Mouse (Mus musculus): ENCODE results near the gene Sema7a.
A peak's percentile ranks its signal among the peaks of the same experiment; 100 is the strongest.

The Sema7a gene

DNA sequence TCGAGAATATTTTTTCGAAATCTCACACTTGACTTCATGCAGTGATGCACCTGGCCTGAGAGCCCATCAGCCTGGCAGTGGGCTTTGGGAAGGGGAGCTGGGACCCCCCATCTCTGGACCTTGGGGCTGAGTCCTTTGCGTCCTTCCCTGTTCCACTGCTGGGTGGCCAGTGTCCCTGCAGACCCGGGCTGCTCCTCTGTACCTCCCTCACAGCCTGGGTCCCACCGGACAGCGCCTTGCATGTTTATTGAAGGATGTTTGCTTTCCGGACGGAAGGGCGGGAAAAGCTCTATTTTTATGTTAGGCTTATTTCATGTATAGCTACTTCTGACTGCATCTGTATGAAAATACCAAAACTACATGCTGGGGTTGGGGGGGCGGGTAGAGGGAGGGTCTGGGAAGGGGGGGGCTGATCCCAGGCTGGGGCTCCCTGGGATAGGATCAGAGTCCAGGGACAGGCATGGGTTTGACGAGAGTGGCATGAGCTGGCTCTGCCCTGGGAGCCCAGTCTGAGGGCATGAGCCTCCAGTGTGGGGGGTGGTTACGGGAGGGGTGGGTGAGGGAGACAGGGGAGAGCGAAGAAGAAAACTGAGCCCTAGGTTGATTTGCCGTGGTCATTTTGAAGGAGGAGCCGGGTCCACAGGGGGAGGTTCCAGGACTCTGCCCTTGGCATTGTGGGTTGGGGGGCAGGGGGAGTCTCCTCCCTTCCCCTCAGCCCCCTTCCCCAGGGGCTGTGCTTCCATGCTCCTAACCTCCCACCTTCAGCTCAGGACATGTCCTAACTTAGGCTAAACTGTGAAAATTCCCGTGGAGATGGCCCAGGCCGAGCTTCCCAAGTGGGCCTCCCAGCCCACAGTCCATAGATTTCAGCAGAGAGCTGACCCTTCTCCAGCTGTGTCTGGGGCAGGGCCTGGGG, 22.2 kb downstream of the Sema7a start:
- DNase-seq: no peak

DNA sequence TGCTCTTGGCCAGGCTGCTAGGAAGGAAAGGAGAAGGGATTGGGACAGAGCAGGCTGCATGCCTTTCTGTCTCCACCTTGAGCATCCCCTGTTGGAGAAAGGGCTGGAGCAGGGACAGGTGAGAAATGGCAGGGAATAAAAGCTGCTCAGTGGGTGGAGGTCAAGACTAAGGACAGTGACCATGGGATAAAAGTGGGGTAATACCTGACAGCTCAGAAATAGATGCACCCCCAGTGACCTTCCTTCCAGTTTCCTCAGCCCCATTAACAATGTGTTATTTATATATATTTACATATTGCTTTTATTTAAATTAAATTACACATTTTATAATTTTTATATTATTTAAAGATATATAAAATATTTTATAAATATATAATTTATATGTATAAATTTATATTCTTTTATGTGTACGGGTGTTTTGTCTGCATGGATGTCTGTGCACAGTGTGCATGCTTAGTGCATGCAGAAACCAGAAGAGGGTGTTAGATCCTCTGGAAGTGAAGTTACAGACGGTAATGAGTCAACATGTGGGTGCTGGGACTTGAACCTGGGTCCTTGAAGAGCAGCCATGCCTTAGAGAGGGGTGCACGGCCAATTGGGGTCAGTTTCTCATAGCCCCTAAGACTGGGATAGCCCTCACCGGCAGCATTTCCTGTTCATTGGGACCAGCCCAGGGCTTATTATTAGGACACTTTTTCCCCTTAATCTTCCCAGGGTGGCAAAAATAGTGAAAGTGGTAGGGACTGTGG, 23.5 kb downstream of the Sema7a start:
- no peak for DNase-seq

DNA sequence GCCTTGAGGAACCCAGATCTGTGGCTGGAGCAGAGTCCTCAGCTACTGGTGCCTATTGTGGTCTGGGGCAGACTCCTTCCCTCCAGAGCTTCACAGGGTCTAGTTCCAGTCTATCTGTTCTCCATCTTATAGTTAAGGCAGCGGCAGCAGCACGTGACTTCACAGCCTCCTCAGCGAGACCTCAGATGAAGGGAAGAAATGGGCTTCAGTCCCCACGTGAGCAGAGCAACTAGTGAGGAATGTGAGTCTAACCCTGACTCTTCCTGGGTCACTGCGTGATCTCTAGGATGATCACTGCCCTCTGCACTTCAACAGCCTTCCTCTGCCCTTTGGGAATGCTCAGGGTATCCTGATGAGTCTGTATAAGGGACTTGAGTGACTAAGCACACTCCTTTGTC, 24.1 kb downstream of the Sema7a start:
- DNase-seq: no peak

DNA sequence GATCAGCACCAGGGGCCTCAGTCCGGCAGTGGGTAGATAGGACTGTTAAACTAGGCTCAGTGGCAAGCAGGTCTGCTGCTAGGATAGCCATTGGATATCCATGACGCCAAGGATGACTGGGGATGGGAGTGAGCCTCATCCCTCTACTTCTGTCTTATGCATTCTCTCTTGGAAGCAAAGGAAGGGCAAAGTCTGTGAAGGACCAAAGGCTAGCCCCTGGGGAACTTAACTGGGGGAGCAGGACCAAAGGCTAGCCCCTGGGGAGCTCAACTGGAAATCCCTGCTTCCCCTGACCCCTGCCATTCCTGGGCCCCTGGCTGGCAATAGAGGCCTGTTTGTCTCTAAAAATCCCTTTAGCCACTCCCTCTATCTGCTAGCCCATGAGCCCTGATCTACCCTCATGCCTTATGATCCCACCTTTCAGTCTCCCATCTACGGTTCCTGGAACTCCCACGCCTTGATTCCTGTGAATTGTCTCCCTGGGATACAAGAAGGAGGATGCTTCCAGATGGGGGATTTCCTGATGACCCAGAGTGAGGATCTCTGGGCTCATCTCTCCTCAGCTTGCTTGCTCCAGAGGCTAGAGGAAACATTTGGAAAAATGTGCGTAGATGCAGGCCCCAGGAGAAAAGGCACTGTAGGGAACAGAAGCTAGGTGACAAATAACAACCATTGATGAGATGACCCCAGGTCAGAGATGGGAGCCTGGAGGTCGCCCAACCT, 24.8 kb downstream of the Sema7a start:
- no peak for DNase-seq

DNA sequence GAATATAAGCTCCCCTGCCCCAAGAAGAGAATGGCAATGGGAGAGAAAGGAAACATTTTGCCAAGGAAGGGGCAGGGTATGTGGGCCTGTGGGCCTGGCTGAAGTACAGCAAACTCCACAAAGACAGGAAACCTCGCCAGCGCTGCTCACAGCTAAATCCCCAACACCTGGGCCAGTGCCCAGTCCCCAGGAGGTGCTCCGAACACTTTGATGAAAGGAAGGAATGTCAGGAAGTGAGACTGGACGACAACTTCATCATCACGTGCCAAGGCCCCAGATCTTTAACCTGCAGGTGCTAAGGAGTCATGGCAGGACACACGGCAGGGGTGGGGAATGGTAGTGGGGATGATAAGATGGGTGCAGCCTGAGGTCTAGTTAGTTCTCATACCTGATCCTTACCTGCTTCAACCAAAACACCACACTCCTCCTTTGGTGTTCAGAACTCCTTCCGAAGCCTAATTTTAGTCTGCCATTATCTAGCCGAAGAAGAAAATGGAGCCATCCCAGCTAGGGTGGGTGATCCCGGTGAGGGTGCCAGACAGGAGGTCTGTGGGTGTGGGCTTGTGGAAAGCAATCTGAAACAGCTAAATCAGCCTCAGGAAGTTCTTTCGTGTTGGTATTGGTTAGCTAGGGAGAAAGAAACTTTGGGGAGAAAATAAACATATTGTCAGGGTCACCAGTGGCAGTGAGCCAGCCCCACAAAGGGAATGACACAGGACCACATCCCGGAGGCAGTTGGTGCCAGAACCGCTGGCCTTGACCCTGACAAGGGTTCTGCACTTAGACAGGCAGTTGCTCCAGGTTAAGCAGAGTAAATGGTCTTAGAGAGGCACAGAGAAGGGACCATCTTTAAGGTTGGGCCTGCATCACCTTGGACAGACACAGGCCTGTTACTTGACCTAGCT, 25.6 kb downstream of the Sema7a start:
- no peak for DNase-seq

DNA sequence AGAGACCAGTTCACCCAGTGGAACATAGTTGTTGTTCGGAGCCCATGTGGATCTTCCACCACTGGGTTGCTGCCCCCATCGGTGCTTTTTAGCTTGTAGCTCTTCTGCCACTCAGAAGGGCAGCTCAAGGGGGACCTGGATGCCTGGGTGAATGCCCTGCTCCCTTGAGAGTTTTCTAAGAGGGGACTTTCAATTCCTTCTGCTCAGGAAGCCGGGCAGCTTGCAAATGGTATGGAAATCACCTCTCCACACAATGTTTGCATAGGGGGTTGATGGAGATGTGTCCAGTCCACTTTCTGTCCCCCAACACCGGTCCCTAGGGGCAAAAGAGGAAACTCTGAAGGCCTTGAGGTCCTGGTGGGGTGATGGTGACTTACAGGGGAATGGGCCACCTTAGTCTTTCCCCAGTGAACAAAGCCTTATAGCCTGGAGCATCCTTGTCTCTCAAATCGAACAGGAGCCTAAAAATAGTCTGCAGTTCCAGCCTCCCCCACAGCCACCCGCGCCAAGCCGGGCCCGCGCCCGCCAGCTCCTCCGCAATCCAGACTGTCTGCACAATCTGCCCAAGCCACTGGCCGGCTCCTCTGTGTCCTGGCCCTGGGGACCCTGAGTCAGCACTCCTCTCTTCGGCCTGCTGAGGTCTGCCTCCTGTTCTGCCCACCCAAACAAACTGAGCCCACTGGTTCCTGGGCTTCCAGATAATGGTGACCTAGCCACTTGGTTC, 27.5 kb downstream of the Sema7a start:
- no peak for DNase-seq

DNA sequence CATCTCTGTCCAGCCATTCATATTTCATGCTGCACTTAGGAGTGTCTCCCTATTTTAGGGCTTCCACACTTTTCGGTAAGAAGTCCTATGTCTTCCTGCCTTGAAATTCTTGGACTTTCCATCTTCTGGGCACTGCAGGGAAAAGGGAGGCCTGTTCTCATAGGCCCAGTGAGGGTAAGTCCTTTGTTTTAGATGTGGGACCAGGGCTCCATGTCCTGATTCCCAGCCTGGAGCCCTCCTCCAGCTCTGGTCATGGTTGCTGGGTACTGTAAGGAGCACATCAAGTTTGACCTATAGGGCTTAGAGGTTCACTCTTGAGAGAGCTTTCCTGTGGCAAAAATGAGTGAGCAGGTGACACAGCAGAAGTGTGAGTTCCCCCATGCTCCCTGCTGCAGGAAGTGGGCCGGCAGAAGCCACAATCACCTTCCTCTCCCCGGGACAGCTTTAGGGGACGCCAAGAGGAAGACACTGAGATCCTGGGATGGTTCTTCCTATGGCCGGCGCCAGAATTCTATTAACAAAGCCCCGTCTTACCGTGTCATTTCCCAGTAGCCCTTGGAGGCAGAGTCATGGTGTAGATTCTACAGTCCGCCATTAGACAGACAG, 28.4 kb downstream of the Sema7a start:
- peak; percentile 66 for DNase-seq

DNA sequence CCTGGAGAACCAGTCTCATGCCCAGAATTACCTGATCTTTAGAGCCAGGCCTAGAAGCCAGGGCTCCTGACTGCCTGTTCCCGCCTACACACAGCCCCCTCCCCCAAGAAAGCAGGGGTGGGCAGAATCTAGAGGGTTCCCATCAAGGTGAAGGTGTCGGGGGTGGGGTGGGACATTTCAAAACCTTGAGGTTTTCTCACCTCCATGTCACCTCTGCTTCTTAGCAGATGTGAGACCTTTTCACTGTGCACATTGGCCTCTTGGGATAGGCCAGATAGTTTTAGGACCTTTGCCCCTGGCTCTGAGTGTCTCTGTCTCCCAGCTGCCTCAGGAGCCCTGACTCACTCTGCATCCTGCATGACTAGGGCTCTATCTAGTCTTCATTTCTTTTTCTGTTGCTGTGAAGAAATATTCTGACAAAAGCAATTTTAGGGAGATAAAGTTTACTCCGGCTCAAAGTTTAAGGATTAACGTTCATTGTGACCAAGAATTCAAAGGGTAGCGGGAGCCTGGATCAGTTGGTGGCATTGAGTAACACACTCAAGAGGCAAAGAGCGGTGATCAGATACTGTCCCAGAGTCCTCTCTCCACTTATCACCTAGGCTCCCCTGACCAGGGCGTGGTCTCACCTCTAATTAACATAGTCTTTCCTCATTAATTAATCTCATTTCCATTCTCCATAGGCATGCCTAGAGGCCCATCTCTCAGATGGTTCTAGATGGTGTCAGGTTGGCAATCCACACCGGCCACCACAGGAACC, 29.1 kb downstream of the Sema7a start:
- DNase-seq: peak; percentile 60

DNA sequence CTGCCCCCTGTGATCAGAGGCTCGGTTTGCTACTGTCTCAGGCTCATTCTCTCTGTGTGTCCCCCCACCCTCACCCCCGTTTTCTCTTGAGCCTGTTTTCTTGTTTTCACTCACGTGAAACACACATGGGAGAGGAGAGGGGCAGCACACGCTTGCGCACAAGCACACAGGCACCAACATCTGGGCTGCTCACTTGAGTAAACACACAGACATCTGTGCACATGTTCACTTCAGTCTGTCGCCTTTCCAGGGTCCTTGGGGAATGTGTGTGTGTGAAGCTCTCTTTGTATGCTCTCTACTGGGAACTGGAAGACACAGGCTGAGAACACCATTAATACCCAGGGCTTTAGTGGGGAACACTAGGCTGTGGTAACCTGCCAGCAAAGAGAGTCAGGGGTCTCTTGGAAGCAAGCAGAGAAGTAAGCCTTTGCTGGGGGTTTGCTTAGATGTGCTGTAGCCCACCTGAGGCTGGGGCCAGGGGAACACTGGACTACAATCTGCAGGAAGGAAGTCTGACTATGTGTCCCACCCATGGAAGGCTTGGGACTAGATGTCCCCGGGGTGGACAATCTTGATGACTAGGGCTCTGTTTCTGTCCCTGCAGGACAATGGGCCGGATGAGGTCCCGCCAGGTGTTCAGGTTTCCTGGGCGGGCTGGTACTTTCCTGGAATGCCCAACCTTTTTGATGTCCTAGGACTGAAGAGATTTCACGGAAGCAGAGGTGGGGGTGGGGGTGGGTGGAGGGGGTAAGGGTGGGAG, 30.0 kb downstream of the Sema7a start:
- DNase-seq: peak; percentile 65

DNA sequence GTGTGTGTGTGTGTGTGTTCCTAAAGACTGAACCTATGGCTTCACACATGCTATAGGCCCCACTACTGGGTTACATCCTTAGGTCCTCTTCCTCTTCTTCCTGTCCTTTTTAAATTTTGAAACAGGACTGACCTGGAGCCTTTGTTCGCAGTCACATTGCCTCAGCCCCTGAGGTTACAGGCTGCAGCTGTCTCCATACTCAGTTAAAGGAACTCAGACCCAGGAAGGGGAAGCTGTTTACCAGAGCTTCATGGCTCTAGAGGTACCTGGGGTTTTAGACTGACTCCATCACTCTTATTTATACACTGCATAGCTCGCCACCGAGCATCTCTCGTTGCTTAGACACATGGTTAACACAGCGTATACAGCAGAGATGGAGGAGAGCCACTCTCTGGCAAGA, 31.5 kb downstream of the Sema7a start:
- peak; percentile 58 for DNase-seq

DNA sequence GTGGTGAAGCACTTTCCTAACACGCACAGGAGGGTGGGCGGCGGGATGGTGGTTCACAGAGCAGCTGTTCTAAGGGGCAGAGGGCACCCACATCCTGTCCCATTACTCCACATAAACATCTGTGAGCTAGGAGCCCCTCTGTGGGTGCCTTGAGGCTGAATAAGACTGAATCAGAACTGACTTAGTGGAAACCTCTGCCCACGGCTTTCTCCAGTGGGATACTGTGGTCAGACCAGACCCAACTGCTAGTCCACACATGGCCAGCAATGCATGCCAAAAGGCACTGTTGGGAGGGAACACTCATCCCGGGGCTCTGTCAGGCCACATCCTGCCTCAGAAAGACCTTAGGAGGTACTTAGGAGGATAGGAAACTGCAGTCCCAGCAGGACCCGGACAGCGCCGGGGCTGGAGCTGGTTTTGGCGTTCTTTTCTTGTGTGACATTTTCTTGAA, 32.3 kb downstream of the Sema7a start:
- DNase-seq: peak; percentile 85

DNA sequence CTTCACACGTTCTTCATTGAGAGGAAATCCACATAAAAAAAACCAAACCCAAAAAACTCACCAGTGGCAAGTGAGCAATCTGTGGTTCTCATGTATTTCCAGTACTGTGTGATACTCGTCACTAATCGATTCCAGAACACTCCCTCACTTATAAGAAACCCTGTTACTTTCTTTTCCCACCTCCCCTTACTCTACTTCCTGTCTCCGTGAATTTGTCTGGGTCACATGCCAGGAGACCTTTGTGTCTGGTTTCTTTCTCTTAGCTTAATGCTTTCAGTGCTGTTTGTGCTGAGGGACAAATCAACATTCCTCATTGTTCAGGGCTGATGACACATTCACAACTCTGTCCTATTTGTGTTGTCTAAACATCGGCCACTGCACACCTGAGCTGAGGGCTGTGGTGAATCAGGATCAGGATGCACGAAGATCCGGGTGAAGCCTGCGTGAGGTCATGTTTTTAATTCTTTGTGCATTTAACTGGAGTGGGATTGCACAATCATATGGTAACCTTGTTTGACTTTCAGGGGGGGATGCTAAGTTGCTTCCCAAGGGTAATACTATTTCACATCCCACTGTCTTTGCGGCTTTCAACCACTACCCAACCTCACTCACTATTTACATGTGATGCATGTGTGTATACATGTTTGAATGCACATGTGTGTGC, 33.0 kb downstream of the Sema7a start:
- no peak for DNase-seq

DNA sequence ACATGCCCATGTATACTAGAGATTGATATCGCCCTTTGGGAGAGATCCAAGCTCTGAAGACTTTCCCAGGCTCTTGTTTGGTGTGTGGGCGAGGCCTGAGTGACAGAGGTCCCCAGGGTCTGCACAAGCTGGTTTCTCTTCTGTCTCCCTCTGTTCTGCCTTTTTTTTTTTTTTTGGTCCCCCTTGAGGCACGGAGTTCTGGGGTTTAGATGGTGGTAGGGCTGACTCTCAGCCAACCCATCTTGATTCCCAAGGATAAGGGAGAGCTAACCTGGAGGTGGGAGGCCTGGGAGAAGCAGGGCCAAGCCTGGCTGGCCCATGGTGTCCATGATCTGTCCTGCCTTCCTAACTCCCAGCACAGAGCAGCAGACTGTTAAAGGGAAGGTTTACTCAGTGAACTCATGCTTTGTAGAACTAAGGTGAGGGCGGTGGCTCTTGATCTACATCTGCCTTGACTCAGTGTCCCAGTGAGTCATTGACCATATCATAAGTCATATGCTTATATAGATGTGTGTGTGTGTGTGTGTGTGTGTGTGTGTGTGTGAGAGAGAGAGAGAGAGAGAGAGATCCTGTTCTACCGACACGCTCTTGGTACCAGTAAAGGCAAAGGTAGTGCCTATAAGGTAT, 33.6 kb downstream of the Sema7a start:
- DNase-seq: no peak

DNA sequence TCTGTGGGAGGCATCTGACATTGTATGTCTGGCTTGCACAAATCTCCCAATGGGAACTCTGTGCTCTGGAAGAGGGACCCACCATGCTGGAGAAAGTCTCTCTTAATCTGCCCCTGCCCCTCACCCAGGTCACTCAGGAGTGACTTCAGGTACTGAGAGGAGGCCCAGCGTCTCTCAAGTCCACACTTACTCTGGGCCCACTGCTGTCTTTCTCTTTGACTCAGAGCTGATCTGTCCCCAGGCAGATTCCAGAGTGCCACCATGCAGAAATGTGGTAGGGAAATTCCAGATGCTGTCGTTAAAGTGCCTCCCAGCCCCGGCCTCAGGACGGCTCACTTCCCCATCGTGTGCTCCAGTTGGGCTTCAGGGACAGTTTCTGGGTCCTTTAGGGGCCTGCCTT, 34.3 kb downstream of the Sema7a start:
- no peak for DNase-seq

DNA sequence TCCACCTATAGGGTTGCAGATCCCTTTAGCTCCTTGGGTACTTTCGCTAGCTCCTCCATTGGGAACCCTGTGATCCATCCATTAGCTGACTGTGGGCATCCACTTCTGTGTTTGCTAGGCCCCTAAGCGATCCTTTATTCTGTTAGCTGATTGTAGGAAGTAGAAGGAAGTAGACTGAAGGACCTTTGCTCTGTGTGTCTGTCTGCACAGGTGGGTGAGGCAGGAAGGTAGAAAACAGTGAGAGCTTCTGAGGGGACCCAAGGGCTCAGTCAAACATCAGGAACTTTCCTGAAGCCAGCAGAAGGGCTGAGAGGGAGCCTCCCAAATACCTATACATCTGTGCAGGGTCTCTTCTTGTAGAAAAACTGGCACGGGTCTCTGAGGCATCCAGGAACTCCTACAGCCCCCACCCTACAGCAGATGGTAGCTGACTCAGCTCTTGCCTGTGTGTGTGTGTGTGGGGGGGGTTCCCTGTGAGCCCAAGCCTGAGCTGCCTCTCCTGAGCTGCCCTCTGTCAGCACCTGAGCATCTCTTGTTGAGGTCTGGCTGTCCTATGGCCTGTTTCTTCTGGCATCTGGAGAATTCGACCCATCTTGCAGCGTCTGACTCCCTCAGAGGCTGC, 35.4 kb downstream of the Sema7a start:
- DNase-seq: peak; percentile 60

DNA sequence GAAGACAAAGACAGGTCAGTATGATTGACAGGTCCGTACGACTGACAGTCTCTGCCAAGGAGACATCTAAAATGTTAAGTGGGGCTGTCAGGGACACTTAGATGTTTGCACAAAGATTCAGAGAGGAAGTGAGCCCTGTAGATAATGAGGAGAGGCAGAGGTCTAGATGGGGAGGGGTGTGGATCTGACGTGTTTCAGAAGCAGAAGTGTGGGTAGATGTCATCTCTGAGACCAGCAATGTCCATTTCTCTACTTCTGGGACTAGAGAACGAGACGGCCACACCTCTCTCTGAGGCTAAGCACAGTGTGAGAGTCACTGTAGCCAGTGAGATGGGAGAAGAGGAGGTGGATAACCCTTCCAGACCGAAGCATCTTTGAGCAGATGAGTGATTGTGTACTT, 38.1 kb downstream of the Sema7a start:
- no peak for DNase-seq

DNA sequence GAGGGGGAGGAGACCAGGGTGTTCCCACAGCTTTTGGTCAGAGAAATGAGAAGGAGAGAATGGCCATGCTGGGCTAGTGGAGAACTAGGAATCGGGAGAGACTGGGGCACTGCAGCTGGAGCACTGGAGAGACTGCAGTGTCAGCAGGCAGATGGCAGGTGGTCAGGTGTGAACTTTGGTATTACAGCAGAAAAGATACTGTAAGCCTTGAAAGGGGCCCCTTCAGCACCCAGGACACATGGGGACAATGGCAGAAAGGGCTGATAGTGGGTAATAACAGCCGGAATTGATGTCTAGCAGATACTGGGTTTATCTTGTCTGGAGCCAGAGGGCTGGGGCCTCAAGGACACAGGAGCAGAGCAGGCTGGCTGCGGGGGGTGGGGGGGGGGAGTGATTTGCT, 38.9 kb downstream of the Sema7a start:
- DNase-seq: no peak

DNA sequence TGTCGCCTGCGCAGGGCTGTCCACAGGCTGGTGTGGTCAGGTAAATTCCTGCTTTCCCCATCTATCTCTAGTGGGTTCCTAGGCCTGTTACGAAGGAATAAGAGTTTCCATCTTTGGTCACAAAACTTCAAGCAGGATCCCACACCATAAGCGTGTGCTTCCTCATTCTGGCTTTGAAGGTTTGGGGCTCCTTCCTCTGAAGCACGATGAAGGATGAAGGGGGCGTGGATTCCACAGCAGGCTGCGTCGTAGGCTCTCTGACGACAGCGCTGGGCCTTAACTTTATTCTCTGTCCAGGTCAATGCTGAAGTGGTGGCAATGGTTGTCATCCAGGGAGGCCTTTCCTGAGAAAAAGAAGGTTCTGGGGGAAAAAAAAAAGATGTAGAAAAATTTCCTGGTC, 40.7 kb downstream of the Sema7a start:
- DNase-seq: no peak

Data from thymus, postnatal 4 days (tissue).